Mouse (Mus musculus) layer of hippocampus, adult 2 months (tissue): ENCODE data around the gene Cacna2d2. TPM values are rescaled to one million over a fixed set of nuclear protein-coding genes. Genes with fewer than 3 reads are reported as not detected.

ENCODE experiments used
- DNase-seq, 2 experiments: peaks; one replicate each; pipeline ENCODE4 v3.0.0; 2022; ENCODE audit warnings: low spot score in 2 of 2
- H3K27ac ChIP-seq: fragments of 200-600 bp; 2 replicates; pipeline ENCODE4 v1.8.1; 2022
- H3K4me3 ChIP-seq: fragments of 200-600 bp; 2 replicates; pipeline ENCODE4 v1.8.1; 2022; ENCODE audit warnings: mild to moderate bottlenecking
- CTCF ChIP-seq: fragments of 200-600 bp; conservative IDR thresholded peaks from 2 replicates; pipeline ENCODE4 v1.8.1; 2022; ENCODE audit warnings: antibody characterized with exemption, mild to moderate bottlenecking, moderate library complexity
- total RNA-seq, 2 experiments: library from RNA; stranded (reverse); gene quantifications; 2 replicates each; pipeline ENCODE4 v1.2.3; 2021

The Cacna2d2 gene
- total RNA-seq, 2 experiments from 2014 or later, result 18.1 to 19.3 TPM

DNA sequence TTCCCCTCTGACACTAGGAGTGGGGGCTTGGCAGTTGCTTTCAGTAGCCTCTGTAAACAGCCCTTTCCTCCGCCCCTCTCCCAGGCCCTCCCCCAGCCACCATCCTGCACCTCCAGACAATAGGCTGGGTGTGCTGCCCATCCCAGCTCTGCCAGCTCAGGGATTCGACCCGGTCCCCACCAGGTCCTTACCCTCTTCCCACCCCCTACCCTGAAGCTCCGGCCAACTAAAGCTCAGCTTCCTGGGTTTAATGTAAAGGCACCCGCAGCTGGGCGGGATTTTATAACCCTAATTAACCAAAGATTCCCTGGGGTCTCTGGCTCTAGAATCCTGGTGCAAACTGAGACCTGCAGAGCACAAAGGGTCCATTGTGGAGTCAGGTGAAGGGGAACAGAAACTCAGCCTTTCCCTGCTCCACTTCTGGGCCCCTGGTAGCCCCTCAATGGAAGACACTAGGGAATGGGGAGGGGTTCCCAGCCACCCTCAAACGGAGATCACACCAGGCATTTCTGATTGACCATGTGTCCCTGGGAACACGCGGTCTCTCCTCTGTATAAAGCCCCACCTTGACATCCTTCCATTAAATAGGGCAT is 81.2 kb downstream of the Cacna2d2 start:
- no peak for TF ChIP-seq CTCF
- no peak overlapping the region for H3K4me3 ChIP-seq
- DNase-seq, result no peak
- H3K27ac ChIP-seq, result no peak overlapping the region

GRCm38 (mm10) chr9:107481340-107481739 is 81.9 kb downstream of the Cacna2d2 start:
- H3K4me3 ChIP-seq, result no peak overlapping the region

GRCm38 (mm10) chr9:107482004-107482403 is 82.6 kb downstream of the Cacna2d2 start:
- Histone ChIP-seq H3K4me3 (no peak overlapping the region), H3K27ac (no peak overlapping the region)
- DNase-seq, result no peak
- no peak for TF ChIP-seq CTCF

More at GRCm38 (mm10) chr9:107481340-107481739, 81.9 kb downstream of the Cacna2d2 start:
- DNase-seq, result no peak
- H3K27ac ChIP-seq, result no peak overlapping the region
- TF ChIP-seq CTCF, result no peak

GRCm38 (mm10) chr9:107482770-107483169 is 83.4 kb downstream of the Cacna2d2 start:
- Histone ChIP-seq H3K4me3 (no peak overlapping the region), H3K27ac (no peak overlapping the region)
- TF ChIP-seq CTCF, result peak; percentile 49
- no peak for DNase-seq

GRCm38 (mm10) chr9:107483714-107484113 is 84.3 kb downstream of the Cacna2d2 start:
- no peak for TF ChIP-seq CTCF
- no peak for DNase-seq
- Histone ChIP-seq H3K4me3 (no peak overlapping the region), H3K27ac (no peak overlapping the region)

GRCm38 (mm10) chr9:107484302-107484701 is 84.9 kb downstream of the Cacna2d2 start:
- no peak for TF ChIP-seq CTCF
- Histone ChIP-seq H3K27ac (no peak overlapping the region), H3K4me3 (no peak overlapping the region)
- DNase-seq, result peak; percentile 19 to 50

- TF ChIP-seq CTCF, result no peak
- no peak for DNase-seq
- Histone ChIP-seq H3K27ac (no peak overlapping the region), H3K4me3 (no peak overlapping the region)
Observed at GRCm38 (mm10) chr9:107484766-107485165, 85.4 kb downstream of the Cacna2d2 start.

- H3K27ac ChIP-seq, result no peak overlapping the region
- peak; percentile 9; the same call in 1 of the 2 replicates for TF ChIP-seq CTCF
- DNase-seq, result no peak
- no peak overlapping the region for H3K4me3 ChIP-seq
Observed at GRCm38 (mm10) chr9:107486086-107486485, 86.7 kb downstream of the Cacna2d2 start.

- DNase-seq, result no peak
- no peak overlapping the region for H3K27ac ChIP-seq
- H3K4me3 ChIP-seq, result no peak overlapping the region
- TF ChIP-seq CTCF, result no peak
Observed at GRCm38 (mm10) chr9:107486507-107487225, 87.3 kb downstream of the Cacna2d2 start.

DNA sequence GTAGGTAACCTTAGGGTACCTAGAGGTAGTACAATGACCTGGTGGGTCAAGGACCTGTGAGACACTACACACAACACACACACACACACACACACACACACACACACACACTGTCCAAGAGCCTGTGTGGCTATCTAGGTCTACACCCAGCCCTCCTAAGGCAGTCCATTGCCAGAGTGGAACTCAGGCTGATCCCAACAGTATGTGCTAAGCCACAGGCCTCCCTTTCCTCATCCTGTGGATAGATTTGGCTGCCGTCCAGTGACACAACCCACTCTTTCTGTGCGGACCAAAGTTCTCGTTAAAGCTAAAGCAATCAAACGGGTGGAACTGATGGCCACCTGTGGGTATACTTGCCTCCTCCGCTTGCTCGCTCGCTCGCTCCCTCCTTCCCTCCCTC is 90.7 kb downstream of the Cacna2d2 start:
- no peak overlapping the region for H3K27ac ChIP-seq
- no peak overlapping the region for H3K4me3 ChIP-seq
- no peak for DNase-seq
- TF ChIP-seq CTCF, result no peak

DNA sequence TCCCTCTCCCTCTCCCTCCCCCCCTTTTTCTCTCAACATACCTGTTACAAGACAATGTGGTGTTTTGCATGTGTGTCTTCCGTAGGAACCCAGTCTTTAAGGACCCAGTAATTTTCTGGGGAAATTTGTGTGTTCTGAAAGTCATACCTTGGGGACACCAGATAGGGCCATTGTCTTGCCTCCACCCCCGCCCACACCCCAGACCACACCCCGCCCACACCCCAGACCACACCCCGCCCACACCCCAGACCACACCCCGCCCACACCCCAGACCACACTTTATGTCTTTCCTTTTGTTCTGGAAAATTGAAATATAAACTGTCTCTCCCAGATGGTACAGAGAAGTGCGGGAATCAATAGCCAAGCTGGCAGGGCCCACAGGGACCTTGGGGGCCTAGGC is 91.2 kb downstream of the Cacna2d2 start:
- H3K4me3 ChIP-seq, result no peak overlapping the region
- no peak overlapping the region for H3K27ac ChIP-seq
- no peak for DNase-seq
- TF ChIP-seq CTCF, result no peak

GRCm38 (mm10) chr9:107493511-107493910 is 94.1 kb downstream of the Cacna2d2 start:
- no peak overlapping the region for H3K4me3 ChIP-seq

DNA sequence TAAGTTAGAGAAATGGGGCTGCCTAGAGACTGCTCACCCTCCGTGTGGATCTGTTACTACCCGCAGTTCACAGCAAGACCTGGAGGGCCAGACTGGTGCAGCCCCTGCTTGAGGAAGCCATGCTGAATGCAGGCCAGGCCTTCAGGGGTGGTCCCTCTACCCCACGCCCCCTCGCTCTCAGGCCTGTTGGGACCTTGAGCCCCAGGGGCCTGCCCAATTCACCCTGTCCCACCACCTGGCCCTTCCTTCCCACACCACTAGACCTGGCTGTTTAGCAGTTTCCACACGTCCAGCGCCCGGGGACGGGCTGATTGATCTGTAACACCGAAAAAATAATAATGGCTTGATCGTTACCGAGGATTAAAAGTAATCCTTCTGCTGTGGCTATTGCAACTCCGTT is 94.8 kb downstream of the Cacna2d2 start:
- no peak for DNase-seq
- TF ChIP-seq CTCF, result no peak
- no peak overlapping the region for H3K4me3 ChIP-seq
- H3K27ac ChIP-seq, result no peak overlapping the region

More at GRCm38 (mm10) chr9:107493511-107493910, 94.1 kb downstream of the Cacna2d2 start:
- TF ChIP-seq CTCF, result no peak
- no peak for DNase-seq
- H3K27ac ChIP-seq, result no peak overlapping the region

DNA sequence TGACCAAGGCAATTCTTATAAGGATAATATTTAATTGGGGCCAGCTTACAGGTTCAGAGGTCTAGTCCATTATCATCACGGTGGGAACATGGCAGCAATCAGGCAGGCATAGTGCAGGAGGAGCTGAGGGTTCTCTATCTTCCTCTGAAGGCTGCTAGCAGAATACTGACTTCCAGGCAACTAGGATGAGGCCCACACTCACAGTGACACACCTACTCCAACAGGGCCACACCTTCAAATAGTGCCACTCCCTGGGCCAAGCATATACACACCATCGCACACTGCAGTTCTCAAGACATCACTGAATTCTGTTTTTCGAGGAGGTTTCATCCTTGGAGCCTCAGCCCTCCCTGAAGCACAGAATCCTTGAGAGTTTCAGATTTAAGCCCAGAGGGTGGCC is 96.9 kb downstream of the Cacna2d2 start:
- no peak for DNase-seq
- Histone ChIP-seq H3K27ac (no peak overlapping the region), H3K4me3 (no peak overlapping the region)
- TF ChIP-seq CTCF, result no peak
